Mouse (Mus musculus) limb, embryonic 13.5 days (tissue): ENCODE data around the gene Gdpd3. TPM values are rescaled to one million over a fixed set of nuclear protein-coding genes. Genes with fewer than 3 reads are reported as not detected.
"Not testable (repeated sequence)": the region's sequence is repeated elsewhere in the genome, so short reads cannot be mapped to it uniquely, and the experiment has no call there.

Experiments used
- ATAC-seq: fragments of 200-750 bp; cut with Nextera tagmentation; 2 replicates; pipeline ENCODE4 v1.8.0; 2017; ENCODE audit warnings: low read depth, moderate number of reproducible peaks, moderate TSS enrichment; ENCODE audit not compliant: low FRiP score
- H3K27ac ChIP-seq: fragments of 300-500 bp; sonication (generic); 2 replicates; pipeline ENCODE4 v1.5.1; 2015; ENCODE audit warnings: inconsistent platforms, mild to moderate bottlenecking, moderate library complexity
- H3K27me3 ChIP-seq: fragments of 300-500 bp; sonication (generic); 2 replicates; pipeline ENCODE4 v1.6.1; 2015; ENCODE audit warnings: mild to moderate bottlenecking, inconsistent platforms
- H3K36me3 ChIP-seq: fragments of 300-500 bp; sonication (generic); 2 replicates; pipeline ENCODE4 v1.6.1; 2015; ENCODE audit warnings: inconsistent platforms, mild to moderate bottlenecking, moderate library complexity
- H3K4me1 ChIP-seq: fragments of 300-500 bp; sonication (generic); 2 replicates; pipeline ENCODE4 v1.6.1; 2015; ENCODE audit warnings: inconsistent platforms
- H3K4me2 ChIP-seq: fragments of 300-500 bp; sonication (generic); replicated peaks from 2 replicates; pipeline ENCODE4 v1.6.1; 2015; ENCODE audit warnings: inconsistent platforms, mild to moderate bottlenecking, moderate library complexity
- H3K4me3 ChIP-seq: fragments of 300-500 bp; sonication (generic); 2 replicates; pipeline ENCODE4 v1.5.1; 2015; ENCODE audit warnings: moderate library complexity, mild to moderate bottlenecking, inconsistent platforms
- H3K9ac ChIP-seq: fragments of 300-500 bp; sonication (generic); 2 replicates; pipeline ENCODE4 v1.6.1; 2015; ENCODE audit warnings: mild to moderate bottlenecking, inconsistent platforms
- H3K9me3 ChIP-seq: fragments of 300-500 bp; sonication (generic); 2 replicates; pipeline ENCODE4 v1.6.1; 2016; ENCODE audit warnings: inconsistent platforms
- WGBS: fragments of 180-500 bp; shearing (Covaris S2); methylation state at CpG from one replicate; pipeline ENCODE4 v1.1.7; 2015; 5-methylcytosine and 5-hydroxymethylcytosine counted together
- polyA plus RNA-seq: library from polyadenylated mRNA; unstranded; fragments of >200 nt; fragmentation: Nextera tagmentation; extraction: Ambion mirVana; gene quantifications from 2 replicates; pipeline ENCODE4 v1.2.1, GENCODE M21; 2015

The Gdpd3 gene
- polyA plus RNA-seq = 1.7 and 2.1 TPM in 2 replicates

GRCm38 (mm10) chr7:126766201-126766600, at the start of gene Gdpd3:
Gene Gdpd3 (plus strand): TSS chr7:126766334.
- Histone ChIP-seq H3K27ac (no peak within 1 kb of the TSS), H3K9me3 (no peaks in the 10 kb centered on the region), H3K4me2 (no peak within 1 kb of the TSS), H3K4me1 (peaks cover 13% of the 10 kb centered on the region), H3K4me3 (no peak within 1 kb of the TSS), H3K9ac (peak within 1 kb of the TSS; percentile 13; the same call in 1 of the 2 replicates), H3K36me3 (peaks cover 85% of the 10 kb centered on the region), H3K27me3 (no peaks in the 10 kb centered on the region)
- no peak for ATAC-seq
- WGBS = 93% methylated on average over 16 of the region's 16 CpGs

- Histone ChIP-seq H3K27me3 (no peaks in the 10 kb centered on the region), H3K9me3 (no peaks in the 10 kb centered on the region), H3K27ac (no peak overlapping the region), H3K4me2 (no peak overlapping the region), H3K36me3 (no peaks in the 10 kb centered on the region), H3K4me3 (no peak overlapping the region), H3K4me1 (no peaks in the 10 kb centered on the region), H3K9ac (no peak overlapping the region)
- 89% methylated on average over 3 of the region's 3 CpGs for WGBS
- no peak for ATAC-seq
These were observed 48.6 kb upstream of the Gdpd3 start for GRCm38 (mm10) chr7:126717566-126717965.

GRCm38 (mm10) chr7:126718787-126719337, 47.3 kb upstream of the Gdpd3 start:
- 95% methylated on average over 5 of the region's 5 CpGs for WGBS
- no peaks in the 10 kb centered on the region for H3K27me3 ChIP-seq
- H3K4me3 ChIP-seq = no peak overlapping the region
- no peak overlapping the region for H3K9ac ChIP-seq
- no peaks in the 10 kb centered on the region for H3K4me1 ChIP-seq
- H3K4me2 ChIP-seq = no peak overlapping the region
- H3K27ac ChIP-seq = no peak overlapping the region
- ATAC-seq = no peak
- no peaks in the 10 kb centered on the region for H3K36me3 ChIP-seq
- 0 out of 2 replicates have a peak, but pooled peaks cover 5% of the 10 kb centered on the region for H3K9me3 ChIP-seq

DNA sequence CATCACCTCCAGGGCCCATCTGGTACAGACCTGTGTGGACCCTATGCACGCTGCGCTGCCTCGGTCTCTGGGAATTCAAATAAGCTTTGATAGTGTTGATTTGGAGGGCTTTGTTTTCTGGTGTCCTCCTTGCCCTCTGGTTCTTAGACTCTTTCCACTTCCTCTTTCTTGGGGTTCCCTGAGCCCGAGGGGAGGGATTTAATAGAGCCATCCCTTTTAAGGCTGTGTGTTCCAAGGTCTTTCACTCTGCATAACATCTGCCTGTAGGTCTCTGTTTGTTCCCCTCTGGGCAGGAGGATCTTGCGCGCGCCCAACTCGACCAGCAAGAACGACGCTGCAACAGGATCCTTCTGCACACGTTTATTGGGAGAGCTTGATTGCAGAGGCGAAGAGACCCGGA, 44.5 kb upstream of the Gdpd3 start:
- no peak overlapping the region for H3K4me3 ChIP-seq
- H3K9me3 ChIP-seq = 0 out of 2 replicates have a peak, but pooled peaks cover 5% of the 10 kb centered on the region
- no peak overlapping the region for H3K9ac ChIP-seq

DNA sequence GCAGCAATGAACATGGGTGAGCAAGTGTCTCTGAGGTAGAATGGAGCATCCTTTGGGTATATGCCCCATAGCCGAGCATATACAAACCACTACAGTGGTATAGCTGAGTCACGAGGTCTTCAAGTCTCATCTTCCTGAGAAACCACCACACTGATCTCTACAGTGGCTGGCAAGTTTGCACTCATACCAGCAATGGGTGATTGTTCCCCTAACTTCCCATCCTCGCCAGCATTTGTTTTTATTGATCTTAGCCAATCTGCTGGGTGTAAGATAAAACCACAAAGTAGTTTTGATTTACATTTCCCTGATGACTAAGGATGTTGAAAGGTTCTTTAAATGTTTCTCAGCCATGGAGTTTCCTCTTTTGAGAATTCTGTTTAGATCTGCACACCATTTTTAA, 41.1 kb upstream of the Gdpd3 start:
- no peaks in the 10 kb centered on the region for H3K27me3 ChIP-seq
- no peak overlapping the region for H3K27ac ChIP-seq
- no peak for ATAC-seq
- no peak overlapping the region for H3K4me3 ChIP-seq
- no peaks in the 10 kb centered on the region for H3K4me1 ChIP-seq
- H3K9me3 ChIP-seq = 0 out of 2 replicates have a peak, but pooled peaks cover 5% of the 10 kb centered on the region
- no peak overlapping the region for H3K9ac ChIP-seq
- 71% methylated on average over 3 of the region's 3 CpGs for WGBS
- H3K36me3 ChIP-seq = no peaks in the 10 kb centered on the region
- no peak overlapping the region for H3K4me2 ChIP-seq

More for the DNA sequence above, 44.5 kb upstream of the Gdpd3 start:
- Histone ChIP-seq H3K4me2 (no peak overlapping the region), H3K27ac (no peak overlapping the region), H3K36me3 (no peaks in the 10 kb centered on the region), H3K4me1 (no peaks in the 10 kb centered on the region), H3K27me3 (no peaks in the 10 kb centered on the region)
- 85% methylated on average over 13 of the region's 13 CpGs for WGBS
- no peak for ATAC-seq

DNA sequence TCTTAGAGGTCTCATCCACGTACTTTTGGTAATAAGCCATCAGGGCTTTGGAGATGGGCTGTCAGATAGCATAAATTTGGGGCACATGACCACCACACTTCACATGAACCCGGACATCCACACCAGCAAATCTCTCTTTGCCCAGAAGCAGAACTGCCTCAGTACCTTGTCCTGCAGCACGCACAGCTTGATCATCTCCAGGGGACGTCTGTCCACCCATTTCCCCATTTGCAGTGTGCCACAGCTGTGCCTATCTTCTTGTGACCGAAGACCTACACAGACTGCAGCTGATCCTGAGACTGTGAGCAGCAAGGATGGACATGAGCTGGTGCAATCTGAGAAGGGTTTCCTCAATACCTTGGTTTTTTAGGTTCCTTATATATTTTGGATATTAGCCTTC, 40.5 kb upstream of the Gdpd3 start:
- Histone ChIP-seq H3K4me3 (no peak overlapping the region), H3K4me1 (no peaks in the 10 kb centered on the region), H3K9ac (no peak overlapping the region), H3K27me3 (no peaks in the 10 kb centered on the region), H3K4me2 (no peak overlapping the region), H3K36me3 (no peaks in the 10 kb centered on the region), H3K27ac (no peak overlapping the region), H3K9me3 (0 out of 2 replicates have a peak, but pooled peaks cover 5% of the 10 kb centered on the region)
- ATAC-seq = no peak
- 77% methylated on average over 5 of the region's 5 CpGs for WGBS

- H3K4me2 ChIP-seq, H3K4me3 ChIP-seq, ATAC-seq, H3K36me3 ChIP-seq, H3K9ac ChIP-seq, H3K27ac ChIP-seq, H3K9me3 ChIP-seq, H3K4me1 ChIP-seq, H3K27me3 ChIP-seq: not testable (repeated sequence)
- WGBS = 82% methylated on average over 4 of the region's 4 CpGs
These were observed 35.8 kb upstream of the Gdpd3 start for GRCm38 (mm10) chr7:126730256-126730789.

GRCm38 (mm10) chr7:126736122-126736521, 30.0 kb upstream of the Gdpd3 start:
- Histone ChIP-seq H3K36me3 (no peaks in the 10 kb centered on the region), H3K9ac (no peak overlapping the region), H3K4me3 (no peak overlapping the region), H3K27ac (no peak overlapping the region), H3K27me3 (no peaks in the 10 kb centered on the region), H3K4me1 (0 out of 2 replicates have a peak, but pooled peaks cover 3% of the 10 kb centered on the region), H3K4me2 (no peak overlapping the region), H3K9me3 (no peaks in the 10 kb centered on the region)
- ATAC-seq = no peak
- 82% methylated on average over 8 of the region's 8 CpGs for WGBS

- H3K4me2 ChIP-seq = no peak overlapping the region
- H3K9me3 ChIP-seq = no peaks in the 10 kb centered on the region
- no peak overlapping the region for H3K9ac ChIP-seq
- no peak overlapping the region for H3K4me3 ChIP-seq
- no peak overlapping the region for H3K27ac ChIP-seq
- H3K36me3 ChIP-seq = no peaks in the 10 kb centered on the region
- no peaks in the 10 kb centered on the region for H3K27me3 ChIP-seq
- ATAC-seq = no peak
- whole genome bisulfite sequencing = 83% methylated on average over 17 of the region's 17 CpGs
- H3K4me1 ChIP-seq = 0 out of 2 replicates have a peak, but pooled peaks cover 4% of the 10 kb centered on the region
These were observed 26.6 kb upstream of the Gdpd3 start for GRCm38 (mm10) chr7:126739551-126739950.

GRCm38 (mm10) chr7:126740132-126740735, 25.9 kb upstream of the Gdpd3 start:
- H3K27ac ChIP-seq = no peak overlapping the region
- no peak overlapping the region for H3K4me3 ChIP-seq
- H3K36me3 ChIP-seq = no peaks in the 10 kb centered on the region
- no peak for ATAC-seq
- H3K27me3 ChIP-seq = no peaks in the 10 kb centered on the region
- no peaks in the 10 kb centered on the region for H3K9me3 ChIP-seq
- H3K4me2 ChIP-seq = no peak overlapping the region
- no peak overlapping the region for H3K9ac ChIP-seq
- 0 out of 2 replicates have a peak, but pooled peaks cover 6% of the 10 kb centered on the region for H3K4me1 ChIP-seq
- WGBS = 87% methylated on average over 13 of the region's 13 CpGs

- H3K27ac ChIP-seq = no peak overlapping the region
- no peaks in the 10 kb centered on the region for H3K36me3 ChIP-seq
- 0 out of 2 replicates have a peak, but pooled peaks cover 6% of the 10 kb centered on the region for H3K4me1 ChIP-seq
- H3K27me3 ChIP-seq = no peaks in the 10 kb centered on the region
- no peak overlapping the region for H3K4me3 ChIP-seq
- H3K9me3 ChIP-seq = no peaks in the 10 kb centered on the region
- ATAC-seq = no peak
- H3K9ac ChIP-seq = no peak overlapping the region
- no peak overlapping the region for H3K4me2 ChIP-seq
- WGBS = 56% methylated on average over 5 of the region's 5 CpGs
These were observed 25.2 kb upstream of the Gdpd3 start for GRCm38 (mm10) chr7:126740977-126741376.

DNA sequence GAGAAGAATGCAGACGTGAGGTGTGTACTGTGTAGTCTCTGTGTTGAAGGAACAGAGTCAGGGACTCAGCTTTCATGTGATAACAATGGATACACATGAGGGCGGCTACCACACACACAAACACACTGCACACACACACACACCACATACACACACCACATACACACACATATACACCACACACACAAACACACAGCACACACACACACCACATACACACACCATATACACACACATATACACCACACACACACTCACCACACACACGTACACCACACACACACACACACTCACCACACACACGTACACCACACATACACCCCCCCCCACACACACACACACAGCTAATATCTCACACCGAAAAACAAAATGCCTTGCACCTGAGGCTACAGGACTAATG, 24.7 kb upstream of the Gdpd3 start:
- Histone ChIP-seq H3K36me3 (no peaks in the 10 kb centered on the region), H3K27me3 (no peaks in the 10 kb centered on the region), H3K9ac (no peak overlapping the region), H3K4me3 (no peak overlapping the region), H3K4me1 (0 out of 2 replicates have a peak, but pooled peaks cover 7% of the 10 kb centered on the region), H3K9me3 (no peaks in the 10 kb centered on the region), H3K4me2 (no peak overlapping the region), H3K27ac (no peak overlapping the region)
- 83% methylated on average over 5 of the region's 5 CpGs for WGBS
- no peak for ATAC-seq
